Mouse (Mus musculus) cortical plate, adult 2 months (tissue): Measurements from ENCODE around the gene Srr. TPM values are rescaled to one million over a fixed set of nuclear protein-coding genes. Genes with fewer than 3 reads are reported as not detected.

Experiments used
- H3K27ac ChIP-seq: fragments of 200-500 bp; 2 replicates; pipeline ENCODE4 v1.5.1; 2012; ENCODE audit warnings: low read length, control low read depth, inconsistent platforms; ENCODE audit not compliant: insufficient read depth
- H3K4me1 ChIP-seq: fragments of 200-500 bp; 2 replicates; pipeline ENCODE4 v1.6.1; 2011; ENCODE audit warnings: low read length; ENCODE audit not compliant: control insufficient read depth, insufficient read depth
- H3K4me3 ChIP-seq: fragments of 200-500 bp; 2 replicates; pipeline ENCODE4 v1.5.1; 2011; ENCODE audit warnings: mild to moderate bottlenecking, low read length, control low read depth; ENCODE audit not compliant: insufficient read depth
- CTCF ChIP-seq: fragments of 200-500 bp; IDR thresholded peaks from 2 replicates; pipeline ENCODE4 v1.5.1; 2011; ENCODE audit warnings: mild to moderate bottlenecking, control low read depth, low read length; ENCODE audit not compliant: insufficient read depth; ENCODE audit errors: extremely low read depth
- POLR2A ChIP-seq: fragments of 200-500 bp; IDR thresholded peaks from 2 replicates; pipeline ENCODE4 v1.6.1; 2011; ENCODE audit warnings: mild to moderate bottlenecking, low read length, control low read depth; ENCODE audit not compliant: insufficient read depth; ENCODE audit errors: extremely low read depth
- polyA plus RNA-seq: library from polyadenylated mRNA; depleted of rRNA; stranded (reverse); fragments of >200 nt; gene quantifications from 2 replicates; pipeline ENCODE4 v1.2.3, GENCODE M21; 2012; rRNA removed

The Srr gene
- polyA plus RNA-seq = 60.0 and 62.7 TPM in 2 replicates

- Histone ChIP-seq H3K4me3 (peak within 1 kb of the TSS; percentile 64), H3K27ac (peak within 1 kb of the TSS; percentile 94), H3K4me1 (peaks cover 2% of the 10 kb centered on the region; the same call in 1 of the 2 replicates)
- TF ChIP-seq CTCF = no peak
- peak; percentile 72; the same call in 1 of the 2 replicates for TF ChIP-seq POLR2A
Observed at GRCm38 (mm10) chr11:74925577-74926387, at the start of gene Srr, which contains the start of gene Smg6. TSS of gene Srr (minus strand) at chr11:74925948. TSS of gene Smg6 (plus strand) at chr11:74925823.

GRCm38 (mm10) chr11:74974615-74975014 lies 48.9 kb upstream of the Srr start:
- Histone ChIP-seq H3K27ac (no peak overlapping the region), H3K4me1 (no peaks in the 10 kb centered on the region), H3K4me3 (no peak overlapping the region)
- no peak for TF ChIP-seq CTCF
- no peak for TF ChIP-seq POLR2A

GRCm38 (mm10) chr11:74973290-74974157 lies 47.8 kb upstream of the Srr start:
- Histone ChIP-seq H3K4me1 (no peaks in the 10 kb centered on the region), H3K4me3 (no peak overlapping the region), H3K27ac (no peak overlapping the region)
- no peak for TF ChIP-seq POLR2A
- TF ChIP-seq CTCF = no peak

GRCm38 (mm10) chr11:74965516-74965915 lies 39.8 kb upstream of the Srr start:
- Histone ChIP-seq H3K4me1 (0 out of 2 replicates have a peak, but pooled peaks cover 1% of the 10 kb centered on the region), H3K4me3 (no peak overlapping the region), H3K27ac (no peak overlapping the region)
- no peak for TF ChIP-seq CTCF
- no peak for TF ChIP-seq POLR2A

GRCm38 (mm10) chr11:74962846-74963407 lies 37.2 kb upstream of the Srr start:
- Histone ChIP-seq H3K4me1 (0 out of 2 replicates have a peak, but pooled peaks cover 1% of the 10 kb centered on the region), H3K4me3 (no peak overlapping the region), H3K27ac (no peak overlapping the region)
- TF ChIP-seq POLR2A (no peak), CTCF (no peak)

GRCm38 (mm10) chr11:74961953-74962352 lies 36.2 kb upstream of the Srr start:
- Histone ChIP-seq H3K4me1 (0 out of 2 replicates have a peak, but pooled peaks cover 1% of the 10 kb centered on the region), H3K4me3 (no peak overlapping the region), H3K27ac (no peak overlapping the region)
- TF ChIP-seq CTCF = no peak
- TF ChIP-seq POLR2A = no peak

GRCm38 (mm10) chr11:74960031-74960551 lies 34.3 kb upstream of the Srr start:
- Histone ChIP-seq H3K4me3 (no peak overlapping the region), H3K4me1 (0 out of 2 replicates have a peak, but pooled peaks cover 1% of the 10 kb centered on the region), H3K27ac (no peak overlapping the region)
- TF ChIP-seq POLR2A = no peak
- no peak for TF ChIP-seq CTCF

GRCm38 (mm10) chr11:74959501-74959900 lies 33.8 kb upstream of the Srr start:
- H3K4me3 ChIP-seq = no peak overlapping the region
- 0 out of 2 replicates have a peak, but pooled peaks cover 1% of the 10 kb centered on the region for H3K4me1 ChIP-seq
- TF ChIP-seq POLR2A = no peak
- TF ChIP-seq CTCF = no peak
- no peak overlapping the region for H3K27ac ChIP-seq

- no peak overlapping the region for H3K4me3 ChIP-seq
- no peak overlapping the region for H3K27ac ChIP-seq
- TF ChIP-seq CTCF (no peak), POLR2A (no peak)
- no peaks in the 10 kb centered on the region for H3K4me1 ChIP-seq
Observed at GRCm38 (mm10) chr11:74957600-74957999, 31.9 kb upstream of the Srr start.
